Mouse (Mus musculus): ENCODE data around the gene Rhoa.
"Not testable (repeated sequence)": the region's sequence is repeated elsewhere in the genome, so short reads cannot be mapped to it uniquely, and the experiment has no call there.

Rhoa gene

GRCm38 (mm10) chr9:108305629-108306520, at the start of gene Rhoa, which contains the start of gene Tcta:
Rhoa (plus strand) TSS chr9:108306129.
Tcta (minus strand) TSS chr9:108306160.
- in situ Hi-C loops (cut with MboI, MseI): loop anchor here (5.0 to 25.0 kb wide), 2 partner anchors 36 to 994 kb away; no protein-coding TSS in a partner anchor

- in situ Hi-C loops (cut with MboI, MseI): no loop called here
Measured at GRCm38 (mm10) chr9:108260526-108260925, 45.4 kb upstream of the Rhoa start.

- in situ Hi-C loops (cut with MboI, MseI): no loop called here
Measured at GRCm38 (mm10) chr9:108261865-108262264, 44.1 kb upstream of the Rhoa start.

- in situ Hi-C loops (cut with MboI, MseI): no loop called here
Measured at GRCm38 (mm10) chr9:108262494-108263049, 43.4 kb upstream of the Rhoa start.

DNA sequence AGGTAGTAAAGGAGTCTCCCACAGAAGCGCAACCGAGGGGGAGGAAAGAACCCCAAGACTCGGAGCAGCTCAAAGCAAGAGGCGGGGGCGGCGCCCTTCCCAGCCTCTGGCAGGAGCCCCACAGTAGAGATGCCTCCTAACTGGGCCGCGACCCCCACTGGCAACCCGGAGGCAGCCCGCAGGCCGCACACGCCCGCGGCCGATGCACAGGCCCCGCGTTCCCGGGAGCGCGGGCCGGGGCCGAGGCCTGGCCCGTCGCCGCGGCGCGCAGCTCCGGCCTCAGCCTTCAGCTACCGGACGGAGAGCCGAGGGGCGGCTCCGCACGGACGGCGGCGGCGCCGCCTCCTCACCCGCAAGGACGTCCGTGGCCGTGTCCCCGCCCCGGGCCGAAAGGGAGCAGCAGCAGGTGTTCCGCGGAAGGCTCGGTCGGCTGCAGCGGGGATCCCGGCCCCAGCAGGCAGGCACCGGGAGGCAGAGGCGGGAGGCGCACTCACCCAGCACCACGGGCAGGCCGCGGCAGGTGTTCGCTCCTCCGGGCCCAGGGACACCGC, 42.7 kb upstream of the Rhoa start:
- in situ Hi-C loops (cut with MboI, MseI): no loop called here

GRCm38 (mm10) chr9:108263690-108264190, 42.2 kb upstream of the Rhoa start, which contains the start of gene Dag1:
Dag1 (minus strand) TSS chr9:108263958.
- in situ Hi-C loops (cut with MboI, MseI): no loop called here

DNA sequence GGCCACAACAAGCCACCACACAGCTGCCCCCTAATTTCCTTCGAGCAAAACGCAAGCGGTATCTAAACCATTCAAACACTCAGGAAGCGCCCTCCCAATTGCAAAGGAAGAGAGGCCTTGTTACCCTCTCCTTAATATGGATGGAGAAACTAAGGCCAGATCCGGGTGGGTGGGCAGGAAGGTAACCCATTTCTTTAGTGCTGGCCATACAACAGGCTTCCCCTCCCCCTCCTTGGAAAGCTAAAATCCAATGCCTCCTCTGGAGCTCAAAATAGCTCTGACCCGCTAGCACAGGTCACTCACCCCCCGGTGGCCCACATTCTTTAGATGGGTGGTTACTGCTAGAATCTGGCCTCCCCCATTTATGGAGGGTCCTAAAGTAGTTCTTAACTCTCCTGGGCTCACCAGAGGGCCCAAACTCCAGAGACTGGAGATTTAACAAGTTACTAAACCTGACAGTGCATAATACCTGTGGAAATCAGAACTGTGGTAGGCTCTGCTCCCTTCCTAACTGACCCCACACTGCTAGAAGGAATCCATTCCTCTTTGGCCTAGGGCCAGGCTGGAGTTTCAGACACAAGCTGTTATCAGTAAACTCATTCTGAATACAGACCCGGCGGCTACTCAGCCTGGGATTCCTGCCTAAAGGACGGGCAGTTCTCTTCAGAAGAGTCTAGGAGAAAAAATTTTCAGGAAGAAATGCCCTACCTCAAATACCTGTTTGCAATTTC, 41.6 kb upstream of the Rhoa start:
- in situ Hi-C loops (cut with MboI, MseI): no loop called here

DNA sequence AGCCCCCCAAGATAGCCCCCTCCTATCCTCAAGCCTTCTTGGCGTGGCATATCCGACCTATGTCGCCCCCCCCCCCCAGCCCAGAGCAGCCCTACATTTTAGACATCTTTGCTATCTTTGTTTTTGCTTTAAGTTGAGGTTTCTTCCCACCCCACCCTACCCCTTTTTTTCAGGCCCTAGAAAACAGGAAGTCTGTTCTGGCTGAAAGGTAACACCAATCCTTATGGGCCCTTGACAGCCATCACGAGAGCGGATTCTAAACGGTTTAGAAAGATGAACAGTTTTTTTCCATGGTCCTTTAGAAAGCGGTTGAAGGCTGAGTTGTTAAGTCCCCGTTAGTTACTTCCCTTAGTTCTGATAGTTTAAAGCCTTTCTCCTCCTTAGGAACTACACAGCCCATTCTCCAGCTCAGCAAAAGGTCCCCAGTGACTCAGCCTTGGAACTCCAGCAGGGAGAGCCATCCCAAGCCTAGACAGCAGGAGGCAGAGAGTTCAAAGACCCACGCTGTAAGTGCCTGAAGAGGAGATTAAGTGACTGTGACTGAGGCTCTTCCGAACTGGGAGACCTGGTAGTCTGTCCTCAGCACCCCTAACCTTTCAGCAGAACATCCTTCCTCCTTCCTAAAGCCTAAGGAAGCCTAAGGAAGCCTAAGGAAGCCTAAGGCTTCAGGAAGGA, 39.5 kb upstream of the Rhoa start:
- in situ Hi-C loops (cut with MboI, MseI): no loop called here

DNA sequence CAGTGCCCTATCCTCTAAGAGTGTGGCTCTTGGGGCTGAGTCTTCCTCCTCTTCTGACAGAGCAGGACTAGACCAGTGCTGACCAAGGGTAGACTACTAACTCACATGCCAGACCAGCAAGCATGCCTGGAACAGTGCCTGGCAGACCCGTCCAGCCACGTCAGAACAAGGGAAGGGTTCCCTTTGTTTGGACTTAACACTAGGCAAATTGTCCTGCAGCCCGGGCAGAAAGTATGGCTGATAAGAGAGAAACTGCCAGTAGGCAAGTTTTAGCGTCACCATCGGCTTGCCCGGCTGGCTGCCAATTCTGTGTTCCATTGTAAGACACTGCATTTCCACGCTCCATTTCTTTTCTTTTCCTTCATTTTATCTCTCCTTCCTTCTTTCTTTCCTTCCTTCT, 38.2 kb upstream of the Rhoa start:
- in situ Hi-C loops (cut with MboI, MseI): no loop called here

- in situ Hi-C loops (cut with MboI, MseI): not testable (repeated sequence)
Measured at GRCm38 (mm10) chr9:108268701-108269100, 37.2 kb upstream of the Rhoa start.

- in situ Hi-C loops (cut with MboI, MseI): no loop called here
Measured at GRCm38 (mm10) chr9:108271941-108272340, 34.0 kb upstream of the Rhoa start.

DNA sequence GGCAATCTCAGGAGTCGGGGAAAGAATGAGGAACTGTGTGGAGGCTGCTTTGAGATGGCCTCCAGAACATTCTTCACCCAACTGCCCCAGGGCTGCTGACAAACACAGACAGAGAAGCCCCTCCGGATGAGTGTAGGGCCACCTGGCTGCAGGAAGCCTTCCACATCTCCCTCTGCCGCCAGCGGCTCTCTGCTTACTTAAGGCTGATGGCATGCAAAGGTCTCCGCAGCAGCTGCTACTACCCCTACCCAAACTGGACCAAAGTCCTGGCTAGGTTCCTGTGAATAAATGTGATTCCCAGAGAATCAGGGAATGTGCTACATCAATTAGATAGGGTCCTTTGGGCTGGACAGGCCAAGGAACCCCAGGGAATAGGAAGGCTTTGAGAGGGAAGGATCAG, 33.2 kb upstream of the Rhoa start:
- in situ Hi-C loops (cut with MboI, MseI): no loop called here

DNA sequence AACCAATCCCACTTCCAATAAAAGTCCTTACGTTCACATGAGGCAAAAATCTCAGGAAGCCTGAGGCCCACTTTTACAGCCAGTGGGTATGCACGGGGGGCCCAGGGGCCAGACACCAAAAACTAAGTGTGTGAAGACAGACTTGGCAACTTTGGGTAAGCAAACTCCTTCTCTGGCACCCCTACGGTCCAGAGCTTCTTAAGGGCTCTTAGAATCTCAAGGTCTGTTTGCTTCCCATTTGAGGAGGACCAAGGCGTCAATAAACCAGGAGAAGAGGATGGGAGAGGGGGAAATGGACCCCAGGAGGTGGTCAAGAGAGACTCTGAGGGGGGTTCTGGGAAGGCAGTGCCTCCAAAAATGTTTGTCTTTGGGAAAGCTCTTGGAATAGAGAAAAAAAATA, 32.4 kb upstream of the Rhoa start:
- in situ Hi-C loops (cut with MboI, MseI): no loop called here

- in situ Hi-C loops (cut with MboI, MseI): no loop called here
Measured at GRCm38 (mm10) chr9:108274476-108275330, 31.2 kb upstream of the Rhoa start.

DNA sequence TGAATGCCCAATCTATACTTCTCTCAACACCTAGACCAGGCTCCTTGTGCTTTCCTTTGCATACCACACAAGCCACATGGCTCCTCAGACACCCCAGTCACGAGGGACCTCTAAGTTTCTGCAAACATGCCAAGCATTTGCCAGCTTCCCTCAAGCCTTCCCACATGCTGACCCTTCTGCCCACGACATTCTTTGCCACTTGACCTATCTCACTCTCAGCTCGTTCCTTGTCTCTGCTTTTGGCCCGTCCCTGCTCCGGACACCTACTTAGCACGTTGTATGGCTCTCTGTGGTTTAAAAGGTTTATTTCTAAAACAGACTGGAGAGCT, 30.6 kb upstream of the Rhoa start:
- in situ Hi-C loops (cut with MboI, MseI): no loop called here

DNA sequence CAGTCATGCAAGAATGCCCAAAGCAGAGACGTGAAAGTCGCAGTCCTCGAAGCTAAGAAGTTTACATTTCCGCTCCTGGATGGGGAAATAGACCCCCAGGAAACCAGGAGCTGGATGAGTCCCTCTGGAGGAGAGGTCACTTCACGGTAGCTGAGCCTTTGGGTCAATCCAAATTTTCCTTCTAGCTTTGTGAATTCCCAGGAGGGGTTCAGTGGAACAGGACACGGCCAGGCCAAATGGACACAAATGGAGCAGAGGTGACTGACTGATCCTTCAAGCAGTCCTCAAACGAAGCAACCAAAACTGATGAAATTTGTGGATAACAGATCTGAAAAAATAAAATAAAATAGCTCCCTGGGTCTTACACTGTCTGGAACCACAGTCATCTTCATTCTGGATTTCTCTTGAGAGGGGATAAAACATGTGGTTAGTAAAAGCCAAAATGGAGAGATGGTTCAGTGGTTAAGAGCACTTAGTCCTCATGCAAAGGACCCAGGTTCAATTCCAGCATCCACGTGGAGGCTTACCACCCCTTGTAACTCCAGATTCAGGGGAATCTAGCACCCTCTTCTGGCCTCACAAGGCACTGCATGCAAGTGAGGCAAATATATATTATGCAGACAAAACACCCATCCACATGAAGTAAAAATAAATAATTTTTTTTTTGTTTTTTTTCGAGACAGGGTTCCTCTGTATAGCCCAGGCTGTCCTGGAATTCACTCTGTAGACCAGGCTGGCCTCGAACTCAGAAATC, 27.1 kb upstream of the Rhoa start:
- in situ Hi-C loops (cut with MboI, MseI): no loop called here

DNA sequence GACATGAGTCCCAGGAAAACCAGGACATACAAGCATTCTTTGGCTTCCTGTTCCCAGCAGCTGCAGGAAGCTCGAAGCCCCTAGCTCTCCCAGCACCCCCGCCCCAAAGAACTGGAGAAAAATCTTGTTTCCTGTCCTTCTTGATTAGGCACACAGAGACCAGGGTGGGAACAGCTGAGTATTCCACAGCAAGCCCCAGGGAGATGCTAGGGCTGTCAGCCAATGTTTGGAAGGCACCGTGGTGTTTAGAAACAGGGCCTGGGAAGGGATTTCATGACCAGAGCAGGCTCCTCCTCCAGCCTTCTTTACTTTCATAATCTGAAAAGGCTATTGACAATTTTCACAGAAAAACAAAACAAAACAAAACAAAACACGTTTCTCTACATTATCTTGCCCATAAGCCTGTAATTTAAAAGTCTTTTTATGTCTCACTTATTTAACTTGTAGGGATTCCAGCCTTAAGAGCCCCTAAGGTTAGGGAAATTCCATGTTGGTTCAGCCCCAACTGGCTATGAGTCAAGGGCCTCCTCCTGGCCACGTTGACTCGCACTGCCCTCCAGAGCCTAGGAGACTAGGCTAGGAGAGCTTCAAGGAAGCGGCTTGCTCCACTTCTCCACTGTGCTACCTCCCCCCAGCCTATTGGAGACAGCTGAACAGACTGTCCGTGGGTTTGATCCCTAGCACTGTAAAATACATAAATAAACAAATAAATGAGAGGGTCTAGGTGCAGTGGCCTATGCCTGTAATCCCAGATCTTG, 25.7 kb upstream of the Rhoa start:
- in situ Hi-C loops (cut with MboI, MseI): no loop called here

DNA sequence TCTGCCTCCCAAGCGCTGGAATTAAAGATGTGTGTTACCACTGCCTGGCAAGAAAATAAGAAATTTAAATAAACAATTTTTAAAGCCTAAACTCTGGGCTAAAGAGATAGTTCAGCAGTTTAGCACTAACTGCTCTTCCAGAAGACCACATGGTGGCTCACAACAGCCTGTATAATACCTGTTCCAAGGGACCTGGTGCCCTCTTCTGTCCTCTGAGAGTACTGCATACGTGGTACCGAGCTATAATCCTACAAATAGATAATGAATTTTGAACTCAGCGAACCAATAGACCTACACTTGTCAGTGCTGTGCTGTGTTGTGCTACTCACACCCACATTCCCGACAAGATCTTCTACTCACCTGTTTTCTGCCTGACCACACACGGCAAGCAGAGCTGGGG, 21.5 kb upstream of the Rhoa start:
- in situ Hi-C loops (cut with MboI, MseI): no loop called here

Measured in regulatory T cell (primary cell).